Mouse (Mus musculus): Measurements from ENCODE around the gene Syne1. TPM values are rescaled to one million over a fixed set of nuclear protein-coding genes. Genes with fewer than 3 reads are reported as not detected.

Gene Syne1
- polyA plus RNA-seq, 1 experiment from 2014 or later: 7.5 TPM

GRCm38 (mm10) chr10:5288262-5288661, 263.0 kb downstream of the Syne1 start:
- no peaks in the 10 kb centered on the region for H3K9me3 ChIP-seq
- no peak for ATAC-seq
- WGBS: 85% methylated on average over 6 of the region's 6 CpGs

GRCm38 (mm10) chr10:5275769-5276168, 275.5 kb downstream of the Syne1 start:
- WGBS: 93% methylated on average over 5 of the region's 5 CpGs
- no peak overlapping the region for H3K27ac ChIP-seq

More at GRCm38 (mm10) chr10:5288262-5288661, 263.0 kb downstream of the Syne1 start:
- 0 out of 2 replicates have a peak, but pooled peaks cover 3% of the 10 kb centered on the region for H3K4me1 ChIP-seq (replicated peaks)
- no peaks in the 10 kb centered on the region for H3K36me3 ChIP-seq
- no peak overlapping the region for H3K9ac ChIP-seq (replicated peaks)
- no peak overlapping the region for H3K27ac ChIP-seq
- no peaks in the 10 kb centered on the region for H3K27me3 ChIP-seq
- no peak overlapping the region for H3K4me3 ChIP-seq (replicated peaks)
- H3K4me2 ChIP-seq (replicated peaks): no peak overlapping the region

GRCm38 (mm10) chr10:5270641-5271040, 280.6 kb downstream of the Syne1 start:
- no peak overlapping the region for H3K4me3 ChIP-seq (replicated peaks)
- ATAC-seq: no peak
- H3K9me3 ChIP-seq: no peaks in the 10 kb centered on the region
- H3K27me3 ChIP-seq: no peaks in the 10 kb centered on the region
- WGBS: 91% methylated on average over 2 of the region's 2 CpGs
- H3K27ac ChIP-seq: no peak overlapping the region
- H3K36me3 ChIP-seq: no peaks in the 10 kb centered on the region
- H3K9ac ChIP-seq (replicated peaks): no peak overlapping the region
- no peak overlapping the region for H3K4me2 ChIP-seq (replicated peaks)
- H3K4me1 ChIP-seq (replicated peaks): no peaks in the 10 kb centered on the region

More at GRCm38 (mm10) chr10:5275769-5276168, 275.5 kb downstream of the Syne1 start:
- Histone ChIP-seq H3K27me3 (no peaks in the 10 kb centered on the region), H3K4me3 (replicated peaks) (no peak overlapping the region), H3K4me1 (replicated peaks) (no peaks in the 10 kb centered on the region), H3K9me3 (no peaks in the 10 kb centered on the region), H3K4me2 (replicated peaks) (no peak overlapping the region), H3K36me3 (no peaks in the 10 kb centered on the region), H3K9ac (replicated peaks) (no peak overlapping the region)
- ATAC-seq: no peak

GRCm38 (mm10) chr10:5264418-5264817, 286.9 kb downstream of the Syne1 start:
- 68% methylated on average over 10 of the region's 10 CpGs for WGBS
- H3K27me3 ChIP-seq: no peaks in the 10 kb centered on the region
- no peak overlapping the region for H3K4me3 ChIP-seq (replicated peaks)
- H3K4me1 ChIP-seq (replicated peaks): no peaks in the 10 kb centered on the region
- 0 out of 2 replicates have a peak overlapping the region, but pooled peaks have one; percentile 14 for H3K9ac ChIP-seq (replicated peaks)
- no peaks in the 10 kb centered on the region for H3K36me3 ChIP-seq
- H3K27ac ChIP-seq: no peak overlapping the region
- ATAC-seq: peak; percentile 58; the same call in 1 of the 2 replicates
- H3K9me3 ChIP-seq: no peaks in the 10 kb centered on the region
- H3K4me2 ChIP-seq (replicated peaks): no peak overlapping the region

GRCm38 (mm10) chr10:5262636-5263035, 288.6 kb downstream of the Syne1 start:
- H3K27me3 ChIP-seq: no peaks in the 10 kb centered on the region
- no peak overlapping the region for H3K4me2 ChIP-seq (replicated peaks)
- no peaks in the 10 kb centered on the region for H3K9me3 ChIP-seq
- ATAC-seq: no peak
- H3K36me3 ChIP-seq: no peaks in the 10 kb centered on the region
- no peaks in the 10 kb centered on the region for H3K4me1 ChIP-seq (replicated peaks)
- no peak overlapping the region for H3K9ac ChIP-seq (replicated peaks)
- WGBS: 88% methylated on average over 8 of the region's 8 CpGs
- H3K4me3 ChIP-seq (replicated peaks): no peak overlapping the region
- no peak overlapping the region for H3K27ac ChIP-seq

- Histone ChIP-seq H3K9ac (replicated peaks) (no peak overlapping the region), H3K4me2 (replicated peaks) (no peak overlapping the region), H3K4me1 (replicated peaks) (no peaks in the 10 kb centered on the region), H3K4me3 (replicated peaks) (no peak overlapping the region), H3K36me3 (no peaks in the 10 kb centered on the region), H3K9me3 (no peaks in the 10 kb centered on the region), H3K27ac (no peak overlapping the region), H3K27me3 (no peaks in the 10 kb centered on the region)
- ATAC-seq: no peak
These were observed 294.6 kb downstream of the Syne1 start for GRCm38 (mm10) chr10:5256686-5257085.

- no peak overlapping the region for H3K4me2 ChIP-seq (replicated peaks)
- H3K9me3 ChIP-seq: no peaks in the 10 kb centered on the region
- no peaks in the 10 kb centered on the region for H3K27me3 ChIP-seq
- H3K9ac ChIP-seq (replicated peaks): no peak overlapping the region
- no peak overlapping the region for H3K27ac ChIP-seq
- H3K4me3 ChIP-seq (replicated peaks): no peak overlapping the region
- no peak for ATAC-seq
- H3K4me1 ChIP-seq (replicated peaks): no peaks in the 10 kb centered on the region
- H3K36me3 ChIP-seq: no peaks in the 10 kb centered on the region
These were observed 297.5 kb downstream of the Syne1 start for GRCm38 (mm10) chr10:5253752-5254151.

- 78% methylated on average over 10 of the region's 10 CpGs for WGBS
- no peak for ATAC-seq
- H3K27me3 ChIP-seq: no peaks in the 10 kb centered on the region
- no peak overlapping the region for H3K9ac ChIP-seq (replicated peaks)
- no peak overlapping the region for H3K27ac ChIP-seq
- H3K36me3 ChIP-seq: no peaks in the 10 kb centered on the region
- no peak overlapping the region for H3K4me3 ChIP-seq (replicated peaks)
- no peaks in the 10 kb centered on the region for H3K9me3 ChIP-seq
- no peaks in the 10 kb centered on the region for H3K4me1 ChIP-seq (replicated peaks)
- no peak overlapping the region for H3K4me2 ChIP-seq (replicated peaks)
These were observed 300.6 kb downstream of the Syne1 start for GRCm38 (mm10) chr10:5250702-5251101.

GRCm38 (mm10) chr10:5239680-5240079, 311.6 kb downstream of the Syne1 start:
- peak; percentile 43; the same call in 1 of the 2 replicates for ATAC-seq
- WGBS: 63% methylated on average over 4 of the region's 4 CpGs
- Histone ChIP-seq H3K36me3 (no peaks in the 10 kb centered on the region), H3K9ac (replicated peaks) (no peak overlapping the region), H3K27ac (no peak overlapping the region), H3K4me2 (replicated peaks) (no peak overlapping the region), H3K4me1 (replicated peaks) (no peaks in the 10 kb centered on the region), H3K9me3 (no peaks in the 10 kb centered on the region), H3K4me3 (replicated peaks) (no peak overlapping the region), H3K27me3 (no peaks in the 10 kb centered on the region)

GRCm38 (mm10) chr10:5236926-5237325, 314.4 kb downstream of the Syne1 start:
- H3K4me2 ChIP-seq (replicated peaks): no peak overlapping the region
- ATAC-seq: no peak
- 41% methylated on average over 4 of the region's 4 CpGs for WGBS

GRCm38 (mm10) chr10:5236171-5236570, 315.1 kb downstream of the Syne1 start:
- Histone ChIP-seq H3K27ac (no peak overlapping the region), H3K27me3 (no peaks in the 10 kb centered on the region), H3K9me3 (no peaks in the 10 kb centered on the region), H3K9ac (replicated peaks) (no peak overlapping the region), H3K4me3 (replicated peaks) (no peak overlapping the region), H3K36me3 (no peaks in the 10 kb centered on the region), H3K4me1 (replicated peaks) (no peaks in the 10 kb centered on the region), H3K4me2 (replicated peaks) (no peak overlapping the region)
- no peak for ATAC-seq
- WGBS: 82% methylated on average over 3 of the region's 3 CpGs

More at GRCm38 (mm10) chr10:5236926-5237325, 314.4 kb downstream of the Syne1 start:
- no peaks in the 10 kb centered on the region for H3K4me1 ChIP-seq (replicated peaks)
- no peak overlapping the region for H3K9ac ChIP-seq (replicated peaks)
- H3K9me3 ChIP-seq: no peaks in the 10 kb centered on the region
- no peak overlapping the region for H3K4me3 ChIP-seq (replicated peaks)
- H3K27ac ChIP-seq: no peak overlapping the region
- H3K27me3 ChIP-seq: no peaks in the 10 kb centered on the region
- no peaks in the 10 kb centered on the region for H3K36me3 ChIP-seq

GRCm38 (mm10) chr10:5234721-5235501, 316.4 kb downstream of the Syne1 start:
- H3K4me2 ChIP-seq (replicated peaks): no peak overlapping the region
- H3K9me3 ChIP-seq: no peaks in the 10 kb centered on the region
- H3K27ac ChIP-seq: no peak overlapping the region
- WGBS: 85% methylated on average over 9 of the region's 9 CpGs
- H3K4me3 ChIP-seq (replicated peaks): no peak overlapping the region
- ATAC-seq: no peak
- no peaks in the 10 kb centered on the region for H3K4me1 ChIP-seq (replicated peaks)
- H3K9ac ChIP-seq (replicated peaks): no peak overlapping the region
- no peaks in the 10 kb centered on the region for H3K27me3 ChIP-seq
- no peaks in the 10 kb centered on the region for H3K36me3 ChIP-seq

GRCm38 (mm10) chr10:5229129-5229528, 322.2 kb downstream of the Syne1 start:
- Histone ChIP-seq H3K9me3 (no peaks in the 10 kb centered on the region), H3K27ac (no peak overlapping the region), H3K9ac (replicated peaks) (no peak overlapping the region), H3K4me3 (replicated peaks) (no peak overlapping the region), H3K4me1 (replicated peaks) (no peaks in the 10 kb centered on the region), H3K27me3 (no peaks in the 10 kb centered on the region), H3K36me3 (no peaks in the 10 kb centered on the region), H3K4me2 (replicated peaks) (no peak overlapping the region)
- WGBS: 94% methylated on average over 8 of the region's 8 CpGs
- ATAC-seq: no peak
